Mouse (Mus musculus) adrenal gland, postnatal 4 days (tissue): Measurements from ENCODE around the gene Svop. TPM values are rescaled to one million over a fixed set of nuclear protein-coding genes. Genes with fewer than 3 reads are reported as not detected.

Experiments
- DNase-seq, 2 experiments: peaks; one replicate each; pipeline ENCODE4 v3.0.0; 2021 to 2022; ENCODE audit warnings: low spot score in 2 of 2, mixed read lengths in 2 of 2
- total RNA-seq, 2 experiments: library from RNA; stranded (reverse); gene quantifications; 2 replicates each; pipeline ENCODE4 v1.2.3; 2021

The Svop gene
- total RNA-seq, 2 experiments from 2014 or later = 6.2 to 7.5 TPM

GRCm38 (mm10) chr5:114113334-114113733, 22.0 kb upstream of the Svop start:
- DNase-seq = no peak

GRCm38 (mm10) chr5:114106391-114106935, 15.1 kb upstream of the Svop start:
- no peak for DNase-seq

- DNase-seq = no peak
Observed at GRCm38 (mm10) chr5:114102807-114103206, 11.4 kb upstream of the Svop start.

GRCm38 (mm10) chr5:114101873-114102272, 10.5 kb upstream of the Svop start:
- no peak for DNase-seq

GRCm38 (mm10) chr5:114100390-114101099, 9.2 kb upstream of the Svop start:
- no peak for DNase-seq

- DNase-seq = peak; percentile 82 to 85
Observed at GRCm38 (mm10) chr5:114099709-114100389, 8.5 kb upstream of the Svop start.

GRCm38 (mm10) chr5:114090421-114091013, 853 bp downstream of the Svop start:
- DNase-seq = no peak

- DNase-seq = no peak
Observed at GRCm38 (mm10) chr5:114087875-114088480, 3.4 kb downstream of the Svop start.

GRCm38 (mm10) chr5:114085501-114085900, 5.9 kb downstream of the Svop start:
- no peak for DNase-seq

- no peak for DNase-seq
Observed at GRCm38 (mm10) chr5:114077009-114077408, 14.4 kb downstream of the Svop start.

GRCm38 (mm10) chr5:114072262-114072661, 19.1 kb downstream of the Svop start:
- no peak for DNase-seq

- DNase-seq = no peak
Observed at GRCm38 (mm10) chr5:114070858-114071257, 20.5 kb downstream of the Svop start.

- DNase-seq = no peak
Observed at GRCm38 (mm10) chr5:114067982-114068381, 23.4 kb downstream of the Svop start.

GRCm38 (mm10) chr5:114067543-114067942, 23.8 kb downstream of the Svop start:
- DNase-seq = no peak

GRCm38 (mm10) chr5:114066601-114067000, 24.8 kb downstream of the Svop start:
- no peak for DNase-seq

GRCm38 (mm10) chr5:114065161-114065560, 26.2 kb downstream of the Svop start, which contains the start of gene Usp30:
Usp30 (plus strand) TSS chr5:114065461.
- DNase-seq = no peak

- DNase-seq = no peak
Observed at GRCm38 (mm10) chr5:114063958-114064357, 27.4 kb downstream of the Svop start.

- no peak for DNase-seq
Observed at GRCm38 (mm10) chr5:114061675-114062074, 29.7 kb downstream of the Svop start.

GRCm38 (mm10) chr5:114057129-114057731, 34.1 kb downstream of the Svop start:
- no peak for DNase-seq

GRCm38 (mm10) chr5:114052246-114052761, 39.1 kb downstream of the Svop start:
- DNase-seq = peak; percentile 36 to 60
